Mouse (Mus musculus) midbrain, embryonic 13.5 days (tissue): ENCODE data around the gene Tle2. TPM values are rescaled to one million over a fixed set of nuclear protein-coding genes. Genes with fewer than 3 reads are reported as not detected.
A peak's percentile ranks its signal among the peaks of the same experiment; 100 is the strongest.

Source experiments
- ATAC-seq: fragments of 200-750 bp; cut with Nextera tagmentation; 2 replicates; pipeline ENCODE4 v1.8.0; 2017; ENCODE audit warnings: mild to moderate bottlenecking, moderate TSS enrichment, moderate library complexity
- H3K27ac ChIP-seq: fragments of 300-500 bp; sonication (generic); 2 replicates; pipeline ENCODE4 v1.5.1; 2015; ENCODE audit warnings: inconsistent platforms, mild to moderate bottlenecking, moderate library complexity
- H3K27me3 ChIP-seq: fragments of 300-500 bp; sonication (generic); 2 replicates; pipeline ENCODE4 v1.6.1; 2015; ENCODE audit warnings: mild to moderate bottlenecking, inconsistent platforms
- H3K36me3 ChIP-seq: fragments of 300-500 bp; sonication (generic); 2 replicates; pipeline ENCODE4 v1.6.1; 2015; ENCODE audit warnings: mild to moderate bottlenecking, inconsistent platforms
- H3K4me1 ChIP-seq: fragments of 300-500 bp; sonication (generic); replicated peaks from 2 replicates; pipeline ENCODE4 v1.6.1; 2015; ENCODE audit warnings: inconsistent platforms
- H3K4me2 ChIP-seq: fragments of 300-500 bp; sonication (generic); replicated peaks from 2 replicates; pipeline ENCODE4 v1.6.1; 2015; ENCODE audit warnings: moderate library complexity, mild to moderate bottlenecking, inconsistent platforms
- H3K4me3 ChIP-seq: fragments of 300-500 bp; sonication (generic); replicated peaks from 2 replicates; pipeline ENCODE4 v1.5.1; 2015; ENCODE audit warnings: mild to moderate bottlenecking, inconsistent platforms
- H3K9ac ChIP-seq: fragments of 300-500 bp; sonication (generic); replicated peaks from 2 replicates; pipeline ENCODE4 v1.6.1; 2015; ENCODE audit warnings: mild to moderate bottlenecking, inconsistent platforms
- H3K9me3 ChIP-seq: fragments of 300-500 bp; sonication (generic); 2 replicates; pipeline ENCODE4 v1.6.1; 2016; ENCODE audit warnings: mild to moderate bottlenecking, inconsistent platforms
- WGBS: fragments of 180-500 bp; shearing (Covaris S2); methylation state at CpG from one replicate; pipeline ENCODE4 v1.1.7; 2015; 5-methylcytosine and 5-hydroxymethylcytosine counted together
- polyA plus RNA-seq: library from polyadenylated mRNA; unstranded; fragments of >200 nt; fragmentation: Nextera tagmentation; extraction: Ambion mirVana; gene quantifications from 2 replicates; pipeline ENCODE4 v1.2.1, GENCODE M21; 2015

Gene Tle2
- polyA plus RNA-seq, 1 experiment from 2014 or later: 26.2 TPM

- H3K27ac ChIP-seq: peak within 1 kb of the TSS; percentile 92
- H3K27me3 ChIP-seq: peaks cover 11% of the 10 kb centered on the region
- H3K4me1 ChIP-seq: peaks cover 42% of the 10 kb centered on the region
- peak; percentile 57 for ATAC-seq
- peak within 1 kb of the TSS; percentile 95 for H3K4me3 ChIP-seq
- WGBS: under 1% methylated on average over 46 of the region's 53 CpGs
- peak within 1 kb of the TSS; percentile 95 for H3K4me2 ChIP-seq
- H3K9ac ChIP-seq: peak within 1 kb of the TSS; percentile 100
- no peaks in the 10 kb centered on the region for H3K9me3 ChIP-seq
- H3K36me3 ChIP-seq: peaks cover 16% of the 10 kb centered on the region
These were observed 15.2 kb upstream of the Tle2 start, which contains the start of gene Aes for GRCm38 (mm10) chr10:81559163-81559626. Gene Aes (plus strand): TSS chr10:81559488.

DNA sequence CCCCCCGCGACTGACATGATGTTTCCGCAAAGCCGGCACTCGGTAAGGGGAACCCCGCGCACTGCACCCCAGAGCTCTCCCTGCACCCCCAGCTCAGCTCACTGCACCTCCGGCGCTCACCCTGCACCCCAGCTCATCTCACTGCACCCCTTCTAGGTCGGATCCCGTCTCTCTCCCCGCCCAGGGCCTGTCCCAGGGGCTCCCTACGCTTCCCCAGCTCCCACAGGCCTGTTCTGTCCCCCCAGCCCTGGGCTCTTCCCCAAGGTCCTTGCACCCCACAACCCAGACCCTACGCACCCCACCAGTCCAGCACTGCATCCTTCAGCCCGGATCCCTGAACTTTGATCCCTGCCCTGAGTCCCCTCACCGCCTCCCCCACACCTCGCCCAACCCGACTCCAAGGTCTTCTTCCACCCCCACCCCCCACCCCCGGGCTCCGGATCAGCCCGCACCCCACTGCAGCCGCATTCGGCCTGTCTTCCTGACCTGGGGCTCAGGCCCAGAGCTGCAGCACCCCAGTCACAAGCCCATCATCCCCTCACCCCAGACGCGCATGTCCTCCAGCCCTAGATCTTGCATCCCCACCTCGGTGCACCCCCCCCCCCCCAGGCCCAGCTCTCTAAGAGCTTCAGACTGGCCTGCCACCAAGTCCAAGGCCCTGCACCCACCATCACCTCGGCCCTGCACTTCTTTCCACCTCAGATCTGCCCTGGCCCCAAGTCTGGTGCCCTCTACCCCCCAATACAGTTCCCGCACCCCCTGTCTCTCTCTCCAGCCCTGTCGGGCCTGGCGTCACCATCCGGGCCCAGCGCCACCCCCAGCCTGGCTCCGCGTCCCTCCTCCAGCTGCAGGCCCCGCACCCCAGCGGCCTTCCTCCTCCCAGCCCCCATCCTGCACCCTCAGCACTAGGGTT lies 14.5 kb upstream of the Tle2 start:
- H3K4me3 ChIP-seq: peak overlapping the region; percentile 95
- H3K4me1 ChIP-seq: peaks cover 49% of the 10 kb centered on the region
- H3K27ac ChIP-seq: peak overlapping the region; percentile 92
- H3K9ac ChIP-seq: peak overlapping the region; percentile 100
- 2% methylated on average over 36 of the region's 36 CpGs for WGBS
- H3K27me3 ChIP-seq: peaks cover 18% of the 10 kb centered on the region
- no peaks in the 10 kb centered on the region for H3K9me3 ChIP-seq
- H3K4me2 ChIP-seq: peak overlapping the region; percentile 95
- peaks cover 22% of the 10 kb centered on the region for H3K36me3 ChIP-seq
- peak; percentile 50 for ATAC-seq

DNA sequence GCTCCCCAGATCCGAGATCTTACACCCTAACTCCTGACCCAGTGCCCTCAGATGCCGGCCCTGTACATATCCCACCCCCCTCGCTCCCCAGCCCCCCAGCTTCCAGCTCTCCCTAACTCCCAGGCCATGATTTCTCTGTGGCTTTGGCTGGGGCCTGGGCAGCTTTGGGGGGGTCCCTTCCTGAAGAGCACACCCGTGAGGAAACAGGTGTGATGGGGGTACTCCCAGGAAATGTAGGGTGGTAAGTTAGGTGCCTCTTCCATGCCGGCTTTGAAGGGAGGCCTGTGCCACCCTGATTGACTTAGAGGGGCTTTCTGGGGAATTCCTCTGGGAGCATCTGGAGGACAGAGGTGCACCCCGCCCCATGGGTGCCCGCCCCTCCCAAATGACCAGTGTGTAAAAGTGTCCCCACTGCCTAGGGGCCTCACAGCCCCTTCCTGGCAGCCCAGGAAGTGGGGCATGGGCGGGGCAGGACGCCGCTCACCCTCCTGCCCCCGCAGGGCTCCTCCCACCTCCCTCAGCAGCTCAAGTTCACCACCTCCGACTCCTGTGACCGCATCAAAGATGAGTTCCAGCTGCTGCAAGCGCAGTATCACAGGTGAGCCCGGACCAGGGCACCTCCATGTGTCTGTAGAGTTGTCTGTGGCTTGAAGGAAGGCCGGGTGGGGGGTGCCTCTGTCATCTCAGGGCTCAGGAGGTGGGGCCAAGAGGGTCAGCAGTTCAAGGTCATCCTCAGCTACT lies 13.5 kb upstream of the Tle2 start:
- Histone ChIP-seq H3K4me3 (peak overlapping the region; percentile 95), H3K9ac (peak overlapping the region; percentile 100), H3K36me3 (peaks cover 32% of the 10 kb centered on the region), H3K9me3 (no peaks in the 10 kb centered on the region), H3K27me3 (peaks cover 28% of the 10 kb centered on the region), H3K27ac (peak overlapping the region; percentile 92), H3K4me1 (peaks cover 55% of the 10 kb centered on the region), H3K4me2 (peak overlapping the region; percentile 95)
- WGBS: 39% methylated on average over 16 of the region's 16 CpGs
- ATAC-seq: no peak; the same call in 1 of the 2 replicates

GRCm38 (mm10) chr10:81562411-81562810 lies 11.9 kb upstream of the Tle2 start:
- H3K36me3 ChIP-seq: peaks cover 43% of the 10 kb centered on the region
- ATAC-seq: no peak
- peaks cover 43% of the 10 kb centered on the region for H3K27me3 ChIP-seq
- peaks cover 64% of the 10 kb centered on the region for H3K4me1 ChIP-seq
- peak overlapping the region; percentile 33 for H3K4me2 ChIP-seq
- 0 out of 2 replicates have a peak overlapping the region, but pooled peaks have one; percentile 8 for H3K4me3 ChIP-seq
- H3K27ac ChIP-seq: no peak overlapping the region
- peak overlapping the region; percentile 54 for H3K9ac ChIP-seq
- WGBS: 73% methylated on average over 6 of the region's 6 CpGs
- H3K9me3 ChIP-seq: no peaks in the 10 kb centered on the region

GRCm38 (mm10) chr10:81563481-81563880 lies 10.9 kb upstream of the Tle2 start:
- no peak for ATAC-seq
- Histone ChIP-seq H3K4me2 (peak overlapping the region; percentile 42), H3K27me3 (peaks cover 53% of the 10 kb centered on the region), H3K9ac (peak overlapping the region; percentile 52; the same call in 1 of the 2 replicates), H3K4me1 (peaks cover 73% of the 10 kb centered on the region), H3K9me3 (no peaks in the 10 kb centered on the region), H3K4me3 (no peak overlapping the region), H3K36me3 (peaks cover 43% of the 10 kb centered on the region), H3K27ac (no peak overlapping the region)
- 51% methylated on average over 6 of the region's 6 CpGs for WGBS

GRCm38 (mm10) chr10:81564216-81564615 lies 10.1 kb upstream of the Tle2 start:
- 7% methylated on average over 10 of the region's 10 CpGs for WGBS
- Histone ChIP-seq H3K4me2 (peak overlapping the region; percentile 42), H3K4me3 (peak overlapping the region; percentile 27), H3K27ac (0 out of 2 replicates have a peak overlapping the region, but pooled peaks have one; percentile 25), H3K9ac (peak overlapping the region; percentile 52; the same call in 1 of the 2 replicates), H3K9me3 (no peaks in the 10 kb centered on the region), H3K36me3 (peaks cover 43% of the 10 kb centered on the region), H3K27me3 (peaks cover 53% of the 10 kb centered on the region), H3K4me1 (peaks cover 75% of the 10 kb centered on the region)
- ATAC-seq: no peak

DNA sequence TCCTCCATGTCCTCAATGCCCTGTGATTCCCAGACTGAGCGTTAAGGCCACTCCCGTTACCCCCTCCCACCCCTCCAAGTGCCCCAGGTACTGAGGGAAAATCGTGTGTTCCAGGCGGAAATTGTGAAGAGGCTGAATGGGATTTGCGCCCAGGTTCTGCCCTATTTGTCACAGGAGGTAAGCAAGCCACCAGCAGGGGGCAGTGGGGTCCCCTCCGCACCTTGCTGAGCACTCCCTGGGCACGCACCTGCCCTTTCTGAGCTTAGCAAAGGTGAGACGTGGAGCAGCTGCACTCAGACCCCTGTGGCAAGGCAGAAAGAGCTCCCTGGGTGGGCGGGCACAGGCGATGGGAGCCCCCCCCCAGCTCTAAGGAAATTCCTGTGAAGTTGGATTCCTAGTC lies 9.6 kb upstream of the Tle2 start:
- Histone ChIP-seq H3K4me3 (no peak overlapping the region), H3K36me3 (peaks cover 43% of the 10 kb centered on the region), H3K4me2 (peak overlapping the region; percentile 42; the same call in 1 of the 2 replicates), H3K27me3 (peaks cover 58% of the 10 kb centered on the region), H3K27ac (0 out of 2 replicates have a peak overlapping the region, but pooled peaks have one; percentile 25), H3K9ac (no peak overlapping the region), H3K9me3 (no peaks in the 10 kb centered on the region), H3K4me1 (peaks cover 80% of the 10 kb centered on the region)
- no peak for ATAC-seq
- WGBS: 19% methylated on average over 10 of the region's 10 CpGs

DNA sequence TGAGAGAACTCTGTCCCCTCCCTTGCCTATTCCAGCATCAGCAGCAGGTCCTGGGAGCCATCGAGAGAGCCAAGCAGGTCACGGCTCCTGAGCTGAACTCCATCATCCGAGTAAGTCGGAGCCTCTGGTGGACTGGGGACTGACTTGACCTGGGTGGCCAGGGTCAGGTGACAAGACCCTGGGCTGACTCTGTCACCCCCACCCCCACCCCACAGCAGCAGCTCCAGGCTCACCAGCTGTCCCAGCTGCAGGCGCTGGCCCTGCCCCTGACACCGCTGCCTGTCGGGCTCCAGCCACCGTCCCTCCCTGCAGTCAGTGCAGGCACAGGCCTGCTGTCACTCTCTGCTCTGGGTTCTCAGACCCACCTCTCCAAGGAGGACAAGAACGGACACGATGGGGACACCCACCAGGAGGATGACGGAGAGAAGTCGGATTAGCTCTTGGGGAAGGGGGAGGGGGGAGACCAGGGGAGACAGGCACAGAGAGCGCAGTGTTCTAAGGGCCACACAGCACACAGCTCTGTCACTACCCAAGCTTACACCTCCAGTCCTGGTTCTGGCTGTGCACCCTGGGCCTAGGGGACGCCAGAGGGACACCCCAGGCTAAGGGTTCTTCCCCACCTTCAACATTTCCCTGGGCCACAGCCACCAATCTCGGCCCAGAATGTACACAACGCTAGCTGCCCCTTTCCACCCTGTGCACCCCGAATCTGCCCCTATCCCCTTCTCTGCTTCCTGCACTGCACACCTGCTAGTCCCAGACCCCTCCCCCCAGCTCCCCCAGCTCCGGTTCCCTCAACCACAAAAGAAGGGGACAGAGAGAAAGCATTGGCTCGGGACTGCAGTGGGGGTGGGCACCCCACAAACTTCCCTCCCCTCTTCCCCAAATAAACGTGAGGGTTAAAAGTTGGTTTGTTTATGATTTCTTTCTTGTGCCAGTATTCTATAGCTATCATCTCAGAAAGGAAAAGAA lies 8.8 kb upstream of the Tle2 start:
- no peak overlapping the region for H3K27ac ChIP-seq
- 21% methylated on average over 20 of the region's 20 CpGs for WGBS
- H3K4me3 ChIP-seq: no peak overlapping the region
- no peak for ATAC-seq
- H3K4me1 ChIP-seq: peaks cover 83% of the 10 kb centered on the region
- H3K9ac ChIP-seq: 0 out of 2 replicates have a peak overlapping the region, but pooled peaks have one; percentile 20
- peaks cover 43% of the 10 kb centered on the region for H3K36me3 ChIP-seq
- no peaks in the 10 kb centered on the region for H3K9me3 ChIP-seq
- peaks cover 60% of the 10 kb centered on the region for H3K27me3 ChIP-seq
- H3K4me2 ChIP-seq: no peak overlapping the region

GRCm38 (mm10) chr10:81568381-81569191 lies 5.8 kb upstream of the Tle2 start:
- peak overlapping the region; percentile 34 for H3K4me2 ChIP-seq
- H3K27ac ChIP-seq: peak overlapping the region; percentile 84
- peaks cover 79% of the 10 kb centered on the region for H3K4me1 ChIP-seq
- peak; percentile 0 for ATAC-seq
- peak overlapping the region; percentile 28; the same call in 1 of the 2 replicates for H3K9ac ChIP-seq
- no peak overlapping the region for H3K4me3 ChIP-seq
- H3K36me3 ChIP-seq: peaks cover 29% of the 10 kb centered on the region
- no peaks in the 10 kb centered on the region for H3K9me3 ChIP-seq
- WGBS: 7% methylated on average over 16 of the region's 16 CpGs
- H3K27me3 ChIP-seq: peaks cover 71% of the 10 kb centered on the region

DNA sequence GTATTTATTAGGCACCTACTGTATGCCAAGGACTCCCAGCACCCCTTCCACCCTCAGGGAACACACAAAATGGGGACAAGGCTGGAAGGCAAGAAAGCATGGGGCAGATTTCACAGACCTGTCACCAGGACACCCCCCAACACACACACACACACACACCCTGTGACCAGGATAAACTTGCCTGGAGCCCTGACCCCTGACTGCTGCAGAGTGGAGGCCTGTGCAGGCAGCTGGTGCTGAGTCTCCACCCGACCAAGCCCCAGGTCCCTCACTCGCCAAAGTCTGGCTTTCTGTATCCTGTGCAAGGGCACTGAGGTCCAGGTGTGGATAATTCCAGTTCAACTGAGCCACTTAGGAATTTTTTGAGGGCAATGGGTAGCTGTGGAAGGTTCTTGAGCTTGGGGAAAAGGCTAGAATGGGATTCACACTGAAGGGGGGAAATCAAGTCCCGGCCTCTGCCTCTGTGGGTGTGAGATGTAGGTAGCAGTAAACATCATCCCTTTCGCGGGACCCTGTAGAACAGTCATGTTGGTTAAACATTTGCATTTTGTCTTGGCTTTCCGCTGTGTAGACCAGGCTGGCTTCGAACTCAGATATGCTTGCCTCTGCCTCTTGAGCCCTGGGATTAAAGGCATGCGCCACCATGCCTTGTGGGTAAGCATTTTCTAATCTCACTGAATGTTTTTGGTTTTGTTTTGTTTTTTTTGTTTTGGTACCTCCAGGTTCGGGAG lies 4.7 kb upstream of the Tle2 start:
- peaks cover 72% of the 10 kb centered on the region for H3K4me1 ChIP-seq
- no peaks in the 10 kb centered on the region for H3K9me3 ChIP-seq
- H3K4me2 ChIP-seq: peak overlapping the region; percentile 67
- H3K27ac ChIP-seq: peak overlapping the region; percentile 84
- WGBS: 38% methylated on average over 9 of the region's 9 CpGs
- H3K27me3 ChIP-seq: peaks cover 71% of the 10 kb centered on the region
- H3K9ac ChIP-seq: no peak overlapping the region
- H3K36me3 ChIP-seq: peaks cover 23% of the 10 kb centered on the region
- H3K4me3 ChIP-seq: no peak overlapping the region
- ATAC-seq: no peak
